Mouse (Mus musculus): ENCODE results near the gene Cyth2. TPM values are rescaled to one million over a fixed set of nuclear protein-coding genes. Genes with fewer than 3 reads are reported as not detected.

Gene Cyth2
- total RNA-seq, 2 experiments from 2014 or later = 25.3 to 34.6 TPM

DNA sequence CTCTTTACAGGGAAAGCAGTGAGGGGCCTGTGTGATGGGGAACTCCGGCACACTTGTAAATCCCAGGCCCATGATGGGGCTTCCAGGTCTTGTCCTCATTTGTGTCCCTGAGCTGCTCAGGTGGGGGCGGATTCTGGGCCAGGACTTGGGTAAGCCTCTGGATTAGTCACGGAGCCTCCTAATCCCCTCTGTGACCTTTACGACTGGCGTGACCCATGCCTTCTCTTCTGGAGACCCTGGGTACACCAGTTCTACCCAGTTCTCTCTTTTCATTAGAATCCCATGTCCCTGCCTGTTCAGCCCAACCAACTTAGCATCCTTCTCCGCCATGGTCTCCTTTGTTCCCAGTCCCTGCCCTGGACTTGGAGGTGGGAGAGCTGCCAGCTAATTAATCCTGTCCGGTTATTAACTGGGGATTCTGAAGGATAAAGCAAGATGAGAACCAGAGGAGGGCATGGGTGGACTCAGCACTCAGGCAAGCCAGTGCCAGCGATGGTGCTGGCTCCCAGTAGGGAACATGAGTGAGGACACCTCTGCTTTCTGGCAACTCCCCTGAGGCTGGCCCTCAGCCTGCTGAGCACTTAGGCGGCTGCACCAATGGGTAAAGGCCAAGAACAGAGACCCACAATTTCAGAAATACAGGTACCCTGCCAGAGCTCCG is 1.1 kb upstream of the Cyth2 start:
- DNase-seq (ENCODE audit: low spot score) = no peak

GRCm38 (mm10) chr7:45814841-45815240 is 460 bp upstream of the Cyth2 start:
- no peak for DNase-seq (ENCODE audit: low spot score)

DNA sequence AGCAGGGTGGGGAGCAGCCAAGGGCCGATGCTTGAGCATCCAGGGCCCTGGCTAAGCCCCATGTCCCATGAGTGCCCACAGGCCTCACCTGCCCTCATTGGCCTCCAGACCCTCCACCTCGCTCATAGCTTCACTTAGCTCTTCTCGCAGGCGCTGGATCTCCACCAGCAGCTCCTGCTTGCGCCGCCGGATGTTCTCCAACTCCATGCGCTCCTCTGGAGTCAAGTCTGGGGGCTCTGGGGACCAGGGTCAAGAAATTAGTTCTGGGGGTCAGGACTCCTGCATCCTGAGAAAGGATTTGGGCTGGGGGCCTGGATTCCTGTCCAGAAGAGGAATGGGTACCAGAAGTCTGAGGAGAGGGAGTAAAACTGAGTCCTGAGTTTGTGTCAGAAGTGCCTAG is 1.5 kb downstream of the Cyth2 start:
- no peak for DNase-seq (ENCODE audit: low spot score)

- DNase-seq (ENCODE audit: low spot score) = no peak
Measured at GRCm38 (mm10) chr7:45809276-45810075, 4.9 kb downstream of the Cyth2 start.

DNA sequence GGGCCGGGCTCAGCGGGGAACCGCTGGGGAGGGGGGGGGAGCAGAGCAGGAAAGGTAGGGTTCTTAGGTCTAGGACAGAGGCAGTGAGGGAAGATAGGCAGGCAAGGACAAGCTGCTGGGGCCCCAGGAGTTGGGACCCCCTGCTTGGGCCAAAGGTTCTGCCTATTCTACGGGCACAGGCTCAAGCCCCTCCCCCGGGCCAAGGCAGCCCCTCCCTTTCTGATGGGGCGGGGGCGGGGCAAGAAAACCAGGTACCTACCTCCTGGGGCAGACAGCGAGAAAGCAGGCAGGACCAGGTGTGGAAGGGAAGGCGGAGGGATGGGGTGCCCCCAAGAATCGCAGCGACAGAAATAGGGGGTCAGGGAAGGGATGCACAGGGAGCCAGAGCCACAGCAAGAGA is 5.9 kb downstream of the Cyth2 start:
- DNase-seq (ENCODE audit: low spot score) = no peak

DNA sequence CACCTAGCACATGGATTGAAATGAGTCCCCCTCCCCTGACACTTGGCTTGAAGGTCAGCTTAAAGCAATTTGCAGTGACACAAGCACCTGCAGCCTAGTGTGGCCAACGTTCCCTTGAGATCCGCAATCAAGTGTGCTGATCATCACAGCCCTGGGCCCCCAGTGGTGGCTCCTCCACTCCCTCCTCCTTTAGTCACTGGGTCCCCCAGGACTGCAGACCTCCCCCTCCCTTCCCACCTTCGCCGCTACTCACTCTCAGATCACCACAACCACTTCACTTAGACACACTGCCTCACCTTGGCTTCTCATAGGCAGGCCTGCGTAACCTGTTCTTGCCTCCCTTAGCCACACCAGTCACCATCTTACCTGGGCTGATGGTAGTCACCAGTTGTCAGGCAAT is 8.4 kb downstream of the Cyth2 start:
- no peak for DNase-seq (ENCODE audit: low spot score)

GRCm38 (mm10) chr7:45802551-45802950 is 11.8 kb downstream of the Cyth2 start:
- DNase-seq (ENCODE audit: low spot score) = no peak

DNA sequence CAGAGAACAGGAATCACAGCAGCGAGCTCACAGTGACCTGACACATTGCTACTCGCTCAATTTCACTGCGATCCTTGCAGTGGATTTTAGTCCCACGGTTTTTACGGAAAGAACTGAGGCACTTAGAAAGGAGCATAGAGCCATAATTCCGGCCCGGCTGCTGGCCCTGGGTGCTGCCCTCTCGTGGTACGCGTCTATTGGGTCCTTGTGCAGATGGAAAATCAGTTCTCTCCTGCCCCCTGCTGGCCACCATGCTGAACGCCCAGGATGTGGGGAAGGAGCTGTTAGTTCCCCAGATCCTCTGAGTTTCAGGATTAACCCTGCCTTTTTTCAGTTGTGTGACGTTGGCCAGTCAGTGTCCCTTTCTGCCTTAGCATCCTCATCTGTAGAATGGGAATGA is 13.0 kb downstream of the Cyth2 start:
- DNase-seq (ENCODE audit: low spot score) = peak; percentile 91

DNA sequence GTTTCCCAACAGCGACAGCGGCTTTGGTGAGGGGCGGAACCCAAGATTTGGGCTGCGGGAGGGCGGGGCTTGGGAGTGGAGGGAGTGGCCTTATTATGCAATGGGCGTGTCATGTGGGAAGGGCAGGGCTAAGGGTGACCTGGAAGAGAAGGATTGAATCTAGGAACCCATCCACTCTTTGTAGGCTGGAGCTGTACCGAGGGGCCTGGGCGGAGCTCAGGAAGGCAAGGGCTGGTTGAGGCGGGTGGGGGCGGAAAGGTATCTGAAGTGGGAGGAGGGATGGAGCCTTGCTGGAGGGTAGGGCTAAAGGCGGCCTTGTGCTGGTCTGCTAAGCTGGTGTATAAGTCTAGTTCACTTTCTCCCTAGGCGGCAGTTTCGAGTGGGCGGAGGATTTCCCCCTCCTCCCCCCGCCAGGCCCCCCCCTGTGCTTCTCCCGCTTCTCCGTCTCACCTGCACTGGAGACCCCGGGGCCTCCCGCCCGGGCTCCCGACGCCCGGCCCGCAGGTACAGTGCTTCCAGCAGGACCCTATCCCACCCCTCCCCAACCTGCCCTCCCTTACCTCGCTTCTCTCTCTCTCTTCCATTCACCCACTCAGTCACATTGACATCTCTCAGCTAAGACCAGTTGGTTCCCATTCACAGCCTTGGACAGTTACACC is 13.7 kb downstream of the Cyth2 start:
- no peak for DNase-seq (ENCODE audit: low spot score)

DNA sequence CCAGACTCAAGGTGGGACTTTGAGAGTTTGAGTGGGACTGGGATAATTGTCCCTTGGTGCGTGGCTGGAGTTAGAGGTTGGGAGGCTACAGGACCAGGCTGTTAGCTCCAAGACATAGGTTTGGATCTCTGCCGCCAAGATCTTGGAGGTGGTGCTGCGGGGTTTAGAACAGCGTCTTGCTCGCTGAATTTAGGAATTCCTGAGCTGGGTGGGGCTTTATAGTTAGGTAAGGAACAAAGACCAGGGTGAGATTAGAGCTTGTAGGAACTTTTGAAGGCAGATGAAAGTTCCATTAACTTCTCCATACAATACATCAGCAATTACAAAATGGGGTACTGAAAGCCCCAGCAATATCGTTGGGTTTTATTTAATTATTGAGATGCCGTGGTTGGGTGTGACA is 14.4 kb downstream of the Cyth2 start:
- no peak for DNase-seq (ENCODE audit: low spot score)

DNA sequence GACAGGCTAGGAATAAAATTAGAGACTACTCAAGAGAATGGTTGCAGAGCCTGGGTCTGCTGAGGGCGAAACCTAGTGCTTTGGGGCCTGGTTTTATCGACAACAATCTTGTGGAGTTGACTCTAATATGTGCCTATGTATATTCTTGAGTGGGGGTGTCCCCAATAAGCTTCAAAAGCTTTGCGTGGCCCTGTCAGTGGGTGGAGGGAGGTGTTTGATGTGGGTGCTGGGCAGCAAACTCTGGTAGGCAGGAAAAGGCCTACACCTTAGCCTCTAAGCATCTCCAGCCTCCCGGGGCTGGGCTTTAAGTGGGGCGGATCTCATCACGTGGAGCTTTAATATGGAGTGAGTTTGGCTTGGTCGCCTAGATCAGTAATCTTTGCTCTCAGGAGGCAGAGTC is 15.4 kb downstream of the Cyth2 start:
- no peak for DNase-seq (ENCODE audit: low spot score)

DNA sequence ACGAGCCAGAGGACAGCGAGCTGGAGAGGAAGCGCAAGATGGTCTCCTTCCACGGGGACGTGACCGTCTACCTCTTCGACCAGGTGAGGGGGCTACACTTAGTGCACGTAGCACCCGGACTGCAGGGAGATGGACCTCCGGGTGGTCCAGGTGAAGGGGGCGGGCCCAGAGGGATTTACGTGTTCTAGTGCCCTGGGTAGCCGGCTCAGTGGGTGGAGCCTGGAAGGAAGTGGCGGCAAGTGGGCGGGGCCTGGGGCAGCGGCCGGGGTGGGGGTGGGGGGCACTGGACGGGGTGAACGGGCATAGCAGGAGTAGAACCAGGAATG is 15.9 kb downstream of the Cyth2 start:
- DNase-seq (ENCODE audit: low spot score) = no peak

DNA sequence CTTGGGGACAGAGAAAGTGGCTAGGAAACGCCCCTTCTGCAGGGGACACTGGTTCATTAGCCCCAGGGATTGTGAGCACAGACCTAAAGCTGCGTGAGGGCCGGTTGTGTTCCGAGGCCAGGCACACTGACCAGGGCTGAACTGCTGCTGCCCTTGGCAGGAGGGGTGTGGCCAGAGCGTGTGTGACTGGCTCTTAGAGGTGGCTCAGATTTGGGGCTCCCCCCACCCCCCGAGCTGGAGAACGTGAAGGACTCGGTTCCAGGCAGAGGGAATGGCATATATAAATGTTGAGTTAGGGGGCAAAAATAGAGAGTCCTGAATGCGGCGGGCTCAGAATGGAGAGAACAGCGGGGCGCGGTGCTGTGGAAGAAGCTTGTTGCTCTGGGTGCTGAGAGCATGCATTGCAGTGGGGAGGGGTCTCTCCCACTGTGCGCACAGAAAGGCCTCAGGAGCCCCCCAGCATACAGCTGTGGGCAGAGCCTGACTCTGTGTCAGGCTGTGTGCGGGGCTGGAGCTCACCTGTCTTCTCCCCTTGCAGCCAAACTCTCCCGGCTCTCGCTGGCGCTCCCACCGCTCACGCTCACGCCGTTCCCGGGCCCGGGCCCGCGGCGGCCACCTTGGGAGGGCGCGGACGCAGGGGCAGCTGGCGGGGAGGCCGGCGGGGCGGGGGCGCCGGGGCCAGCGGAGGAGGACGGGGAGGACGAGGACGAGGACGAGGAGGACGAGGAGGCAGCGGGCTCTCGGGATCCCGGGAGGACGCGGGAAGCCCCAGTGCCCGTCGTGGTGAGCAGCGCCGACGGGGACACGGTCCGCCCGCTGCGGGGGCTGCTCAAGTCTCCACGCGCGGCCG is 16.5 kb downstream of the Cyth2 start:
- no peak for DNase-seq (ENCODE audit: low spot score)

DNA sequence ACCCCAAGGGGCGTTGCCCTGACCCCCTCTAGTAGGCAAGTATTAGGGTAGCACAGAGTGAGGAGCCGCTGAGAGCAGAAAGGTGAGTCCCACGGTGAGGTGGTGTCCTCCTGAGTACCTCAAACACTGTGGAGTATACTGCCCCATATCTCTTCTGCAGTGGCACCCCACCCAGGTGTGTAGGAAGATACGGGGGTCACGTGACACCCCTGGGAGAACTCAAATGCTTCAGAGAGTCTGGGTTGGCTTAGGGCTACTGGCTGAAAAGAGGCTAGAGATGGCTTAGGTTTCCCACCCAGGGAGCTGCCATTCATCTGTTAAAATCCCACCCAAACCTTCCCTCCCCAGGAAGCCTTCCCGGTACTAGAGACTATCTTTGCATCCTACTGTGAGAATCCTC is 17.4 kb downstream of the Cyth2 start:
- no peak for DNase-seq (ENCODE audit: low spot score)

- DNase-seq (ENCODE audit: low spot score) = no peak
Measured at GRCm38 (mm10) chr7:45794971-45795370, 19.4 kb downstream of the Cyth2 start.

- no peak for DNase-seq (ENCODE audit: low spot score)
Measured at GRCm38 (mm10) chr7:45793969-45794585, 20.3 kb downstream of the Cyth2 start.

- DNase-seq (ENCODE audit: low spot score) = no peak
Measured at GRCm38 (mm10) chr7:45793240-45793639, 21.1 kb downstream of the Cyth2 start.

GRCm38 (mm10) chr7:45791756-45792490 is 22.5 kb downstream of the Cyth2 start:
- DNase-seq (ENCODE audit: low spot score) = no peak

DNA sequence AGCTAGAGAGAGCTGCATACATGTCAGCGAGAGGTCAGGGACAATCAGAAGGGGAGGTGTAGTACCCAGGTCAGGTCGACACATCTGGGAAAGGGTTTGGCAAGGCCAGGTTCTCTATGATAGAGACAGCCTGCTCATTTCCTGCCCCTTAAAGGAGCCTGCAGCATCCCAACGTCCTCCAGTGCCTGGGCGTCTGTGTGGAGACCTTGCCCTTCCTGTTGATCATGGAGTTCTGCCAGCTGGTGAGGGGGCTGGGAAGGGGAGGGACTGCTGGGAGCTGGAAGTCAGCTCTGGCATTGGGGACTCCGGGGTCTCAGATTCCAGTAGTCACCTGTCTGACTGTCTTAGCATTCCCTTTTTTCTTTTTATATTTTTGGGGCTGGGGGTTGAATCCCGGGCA is 23.7 kb downstream of the Cyth2 start:
- DNase-seq (ENCODE audit: low spot score) = no peak

DNA sequence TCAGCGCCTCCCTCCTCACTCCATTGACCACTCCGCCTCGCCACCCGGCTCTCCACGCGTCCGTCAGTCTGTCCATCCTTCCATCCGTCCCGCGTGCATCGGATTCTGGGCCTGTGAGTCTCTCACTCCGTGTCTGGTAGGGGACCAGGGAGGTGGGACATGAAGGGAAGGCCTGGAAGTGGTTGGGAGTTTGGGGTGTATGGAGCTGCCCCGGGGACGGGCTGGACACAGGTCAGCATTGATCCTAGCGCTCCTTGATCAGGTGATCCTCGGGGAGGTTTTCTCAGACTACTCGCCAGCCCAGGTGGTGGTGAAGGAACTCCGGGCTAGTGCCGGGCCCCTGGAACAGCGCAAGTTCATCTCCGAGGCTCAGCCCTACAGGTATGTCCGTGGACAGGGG is 26.7 kb downstream of the Cyth2 start:
- no peak for DNase-seq (ENCODE audit: low spot score)

Data from gastrocnemius, adult 18-20 months (tissue).